30 mouse cellular contexts compared by ENCODE assay signal in genomic region chr1:62632886-62633285, GRCm38 (mm10).
"Had no signal": no experiment of that assay in that cellular context is flagged by ENCODE, and none has a peak within 500 bp of the region (broad histone marks: within the 10 kb centered on the region; RNA-seq: fewer than 3 reads in every experiment).

No protein-coding gene starts in this region.

- H3K9ac ChIP-seq: limb, embryonic 12.5 days; limb, embryonic 13.5 days; limb, embryonic 15.5 days; liver, embryonic 12.5 days; liver, embryonic 13.5 days; liver, embryonic 14.5 days; liver, embryonic 15.5 days; liver, postnatal 0 days; lung, embryonic 14.5 days; lung, embryonic 15.5 days; midbrain, embryonic 12.5 days; midbrain, embryonic 13.5 days; midbrain, embryonic 15.5 days; neural tube, embryonic 12.5 days; neural tube, embryonic 13.5 days had no signal

- DNase-seq: left cerebral cortex, postnatal 4 days; liver; liver, embryonic 13.5 days; liver, postnatal 0 days; lung, adult 18-20 months; lung, adult 2 months; lung, embryonic 14.5 days; lung, postnatal 10 days; lung, postnatal 14 days; lung, postnatal 36 days; lung, postnatal 4 days; midbrain, embryonic 14.5 days had no signal

- H3K4me2 ChIP-seq: limb, embryonic 12.5 days; limb, embryonic 13.5 days; limb, embryonic 15.5 days; liver, embryonic 11.5 days; liver, embryonic 12.5 days; liver, embryonic 13.5 days; liver, embryonic 15.5 days; lung, embryonic 14.5 days; lung, embryonic 15.5 days; midbrain, embryonic 12.5 days; midbrain, embryonic 13.5 days; midbrain, embryonic 15.5 days; neural tube, embryonic 12.5 days; neural tube, embryonic 13.5 days had no signal

- H3K4me3 ChIP-seq: limb, embryonic 12.5 days; limb, embryonic 13.5 days; limb, embryonic 15.5 days; liver, embryonic 12.5 days; liver, embryonic 13.5 days; liver, embryonic 15.5 days; lung, embryonic 15.5 days; megakaryocyte, embryonic 14.5 days; midbrain, embryonic 10.5 days; midbrain, embryonic 12.5 days; midbrain, embryonic 13.5 days; midbrain, embryonic 15.5 days; myocyte; neural tube, embryonic 12.5 days; neural tube, embryonic 13.5 days had no signal

- H3K9me3 ChIP-seq: limb, embryonic 12.5 days; limb, embryonic 13.5 days; limb, embryonic 15.5 days; liver, embryonic 12.5 days; liver, embryonic 13.5 days; liver, embryonic 15.5 days; lung, embryonic 15.5 days; megakaryocyte, embryonic 14.5 days; midbrain, embryonic 10.5 days; midbrain, embryonic 12.5 days; midbrain, embryonic 13.5 days; midbrain, embryonic 15.5 days; neural tube, embryonic 12.5 days; neural tube, embryonic 13.5 days had no signal

- H3K27me3 ChIP-seq: liver, embryonic 12.5 days; liver, embryonic 13.5 days; liver, embryonic 15.5 days; lung, embryonic 15.5 days; megakaryocyte, embryonic 14.5 days; midbrain, embryonic 12.5 days; midbrain, embryonic 13.5 days; neural tube, embryonic 12.5 days; neural tube, embryonic 13.5 days had no signal

- H3K36me3 ChIP-seq: limb, embryonic 12.5 days; limb, embryonic 13.5 days; limb, embryonic 15.5 days; liver, embryonic 12.5 days; liver, embryonic 13.5 days; liver, embryonic 15.5 days; lung, embryonic 15.5 days; midbrain, embryonic 10.5 days; midbrain, embryonic 12.5 days; midbrain, embryonic 13.5 days; midbrain, embryonic 15.5 days; neural tube, embryonic 12.5 days; neural tube, embryonic 13.5 days had no signal

- ATAC-seq: liver, embryonic 12.5 days; liver, postnatal 0 days; lung, postnatal 0 days; midbrain, embryonic 13.5 days; midbrain, embryonic 15.5 days had no signal

- H3K4me1 ChIP-seq: liver, embryonic 12.5 days; liver, embryonic 13.5 days; liver, embryonic 15.5 days; megakaryocyte, embryonic 14.5 days had no signal

- H3K27ac ChIP-seq: limb, embryonic 12.5 days; limb, embryonic 13.5 days; limb, embryonic 15.5 days; liver, embryonic 12.5 days; liver, embryonic 13.5 days; liver, embryonic 14.5 days; liver, embryonic 15.5 days; lung, embryonic 15.5 days; macrophage; midbrain, embryonic 10.5 days; midbrain, embryonic 12.5 days; midbrain, embryonic 13.5 days; midbrain, embryonic 15.5 days; neural tube, embryonic 12.5 days; neural tube, embryonic 13.5 days had no signal
